Mouse (Mus musculus) embryonic facial prominence, embryonic 14.5 days (tissue): ENCODE measurements around the gene Tcf20. TPM values are rescaled to one million over a fixed set of nuclear protein-coding genes. Genes with fewer than 3 reads are reported as not detected.

Experiments used
- ATAC-seq: fragments of 200-750 bp; cut with Nextera tagmentation; 2 replicates; pipeline ENCODE4 v1.8.0; 2017; ENCODE audit warnings: low read depth, moderate number of reproducible peaks, moderate TSS enrichment
- DNase-seq: peaks from one replicate; pipeline ENCODE4 v3.0.0-alpha.2; 2015; ENCODE audit warnings: low spot score
- H3K27ac ChIP-seq: fragments of 300-500 bp; sonication (generic); replicated peaks from 2 replicates; pipeline ENCODE4 v1.5.1; 2014; ENCODE audit warnings: low read depth, mild to moderate bottlenecking, low read length, moderate library complexity
- H3K27me3 ChIP-seq: fragments of 300-500 bp; sonication (generic); replicated peaks from 2 replicates; pipeline ENCODE4 v1.6.1; 2014; ENCODE audit warnings: low read length; ENCODE audit not compliant: control insufficient read depth, insufficient read depth
- H3K36me3 ChIP-seq: fragments of 300-500 bp; sonication (generic); 2 replicates; pipeline ENCODE4 v1.6.1; 2014; ENCODE audit warnings: low read length, mixed read lengths; ENCODE audit not compliant: control insufficient read depth, insufficient read depth
- H3K4me1 ChIP-seq: fragments of 300-500 bp; sonication (generic); 2 replicates; pipeline ENCODE4 v1.6.1; 2014; ENCODE audit warnings: antibody characterized with exemption, low read length; ENCODE audit not compliant: control insufficient read depth, insufficient read depth
- H3K4me2 ChIP-seq: fragments of 300-500 bp; sonication (generic); 2 replicates; pipeline ENCODE4 v1.6.1; 2014; ENCODE audit warnings: low read depth, mild to moderate bottlenecking, low read length, moderate library complexity, mixed read lengths
- H3K4me3 ChIP-seq: fragments of 300-500 bp; sonication (generic); 2 replicates; pipeline ENCODE4 v1.5.1; 2014; ENCODE audit warnings: low read depth, mild to moderate bottlenecking, low read length
- H3K9ac ChIP-seq: fragments of 300-500 bp; sonication (generic); 2 replicates; pipeline ENCODE4 v1.6.1; 2014; ENCODE audit warnings: low read depth, mild to moderate bottlenecking, low read length, moderate library complexity, mixed read lengths
- H3K9me3 ChIP-seq: fragments of 300-500 bp; sonication (generic); 2 replicates; pipeline ENCODE4 v1.6.1; 2016; ENCODE audit warnings: low read length; ENCODE audit not compliant: control insufficient read depth
- WGBS: fragments of 180-500 bp; shearing (Covaris S2); extraction: QIAGEN DNeasy Blood & Tissue Kit; methylation state at CpG from one replicate; pipeline ENCODE4 v1.1.7; 2014; 5-methylcytosine and 5-hydroxymethylcytosine counted together
- polyA plus RNA-seq: library from polyadenylated mRNA; unstranded; fragments of >200 nt; fragmentation: Nextera tagmentation; extraction: Ambion mirVana; gene quantifications from 2 replicates; pipeline ENCODE4 v1.2.1, GENCODE M21; 2014

The Tcf20 gene
- polyA plus RNA-seq, 1 experiment from 2014 or later, result 11.3 TPM

DNA sequence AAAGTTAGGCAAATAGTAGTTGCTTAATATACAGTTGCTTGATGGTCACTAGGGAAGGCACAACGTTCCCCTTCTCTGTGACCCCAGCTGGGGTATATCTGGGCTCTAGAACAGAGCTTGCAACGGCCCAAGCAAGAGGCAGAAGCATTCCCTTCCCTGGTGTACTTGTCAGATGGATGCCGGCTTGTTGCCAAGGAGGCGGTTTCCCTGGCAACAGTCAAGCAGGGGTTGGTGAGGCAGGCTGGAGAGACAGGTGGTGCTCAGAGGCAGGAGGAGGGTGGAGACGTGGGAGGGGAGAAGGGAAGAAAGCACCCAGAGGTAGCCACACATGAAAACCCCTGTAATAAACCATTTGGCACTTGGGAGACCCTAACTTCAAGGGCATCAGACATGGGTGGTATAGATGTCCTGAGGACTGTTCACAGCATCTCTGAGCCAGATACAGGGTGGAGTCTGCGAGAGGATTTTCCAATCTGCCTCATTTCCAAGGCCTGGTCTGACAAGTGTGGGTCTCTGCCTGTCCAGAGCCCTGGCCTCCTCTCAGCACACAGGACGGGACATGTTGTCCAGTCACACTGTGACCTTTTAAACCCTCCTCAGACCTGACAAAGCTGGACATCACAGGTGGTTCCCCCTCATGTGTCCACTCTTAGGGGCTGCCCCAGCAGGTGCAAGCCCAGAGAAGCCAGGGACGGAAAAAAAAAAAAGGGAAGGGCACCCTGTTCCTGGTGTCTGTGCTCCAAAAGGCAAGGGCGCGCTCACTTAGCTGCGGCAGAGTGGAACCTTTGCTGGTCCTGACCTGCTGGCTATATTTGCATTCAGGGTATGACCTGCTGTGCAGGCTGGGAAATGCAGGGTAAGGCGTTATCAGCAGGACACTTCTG, 15.2 kb upstream of the Tcf20 start:
- H3K4me1 ChIP-seq, result 0 out of 2 replicates have a peak, but pooled peaks cover 5% of the 10 kb centered on the region
- DNase-seq (peak; percentile 79), ATAC-seq (peak; percentile 70)
- H3K9ac ChIP-seq, result no peak overlapping the region
- no peak overlapping the region for H3K27ac ChIP-seq
- no peaks in the 10 kb centered on the region for H3K27me3 ChIP-seq
- no peaks in the 10 kb centered on the region for H3K9me3 ChIP-seq
- H3K4me2 ChIP-seq, result no peak overlapping the region
- no peak overlapping the region for H3K4me3 ChIP-seq
- 53% methylated on average over 12 of the region's 12 CpGs for WGBS
- H3K36me3 ChIP-seq, result no peaks in the 10 kb centered on the region

DNA sequence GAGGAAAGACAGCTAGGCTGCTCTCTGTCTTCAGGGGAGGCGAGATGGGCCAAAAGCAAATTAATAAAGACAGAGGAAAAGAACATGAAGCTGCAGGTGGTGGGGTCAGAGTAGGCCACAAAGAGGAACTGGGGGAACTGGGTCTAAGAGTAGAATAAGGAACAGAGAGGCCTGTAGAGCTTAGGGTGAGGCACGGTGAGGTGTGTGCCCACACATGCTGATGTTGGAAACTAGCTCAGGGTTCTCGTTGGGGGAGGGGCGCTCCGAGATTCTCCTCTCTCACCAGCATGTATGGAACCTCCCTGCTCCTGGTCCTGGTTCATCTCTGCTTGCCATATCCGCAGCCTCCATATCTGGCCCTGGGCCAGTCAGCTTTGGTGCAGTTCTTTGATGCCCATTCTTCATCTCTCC, 11.1 kb upstream of the Tcf20 start:
- ATAC-seq, result no peak
- no peaks in the 10 kb centered on the region for H3K9me3 ChIP-seq
- no peak overlapping the region for H3K9ac ChIP-seq
- DNase-seq, result no peak
- no peak overlapping the region for H3K4me3 ChIP-seq
- no peak overlapping the region for H3K4me2 ChIP-seq
- WGBS, result 79% methylated on average over 4 of the region's 6 CpGs
- no peak overlapping the region for H3K27ac ChIP-seq
- H3K4me1 ChIP-seq, result peaks cover 14% of the 10 kb centered on the region
- H3K36me3 ChIP-seq, result no peaks in the 10 kb centered on the region
- no peaks in the 10 kb centered on the region for H3K27me3 ChIP-seq

DNA sequence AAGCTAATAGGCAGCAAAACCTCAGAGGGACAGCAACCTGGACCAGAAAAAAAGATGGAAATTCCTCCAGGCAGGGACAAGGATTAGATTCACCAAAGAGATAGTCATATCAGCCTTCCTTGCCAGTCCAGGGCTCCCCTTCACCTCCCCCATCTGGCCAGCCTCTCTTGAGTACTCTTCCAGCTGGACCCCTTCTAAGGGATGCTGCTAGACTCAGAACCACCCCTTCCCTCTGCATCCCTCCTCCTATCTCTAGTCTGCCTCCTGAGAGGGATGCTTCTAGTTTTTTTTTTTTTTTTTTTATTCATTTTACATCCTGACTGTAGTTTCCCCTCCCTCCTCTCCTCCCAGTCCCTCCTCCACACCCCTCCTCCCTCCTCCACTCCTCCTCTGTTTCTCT, 8.8 kb upstream of the Tcf20 start:
- Histone ChIP-seq H3K9me3 (no peaks in the 10 kb centered on the region), H3K27me3 (no peaks in the 10 kb centered on the region), H3K36me3 (no peaks in the 10 kb centered on the region), H3K4me1 (peaks cover 20% of the 10 kb centered on the region), H3K27ac (no peak overlapping the region), H3K4me2 (no peak overlapping the region), H3K9ac (no peak overlapping the region), H3K4me3 (no peak overlapping the region)
- ATAC-seq (no peak), DNase-seq (no peak)

DNA sequence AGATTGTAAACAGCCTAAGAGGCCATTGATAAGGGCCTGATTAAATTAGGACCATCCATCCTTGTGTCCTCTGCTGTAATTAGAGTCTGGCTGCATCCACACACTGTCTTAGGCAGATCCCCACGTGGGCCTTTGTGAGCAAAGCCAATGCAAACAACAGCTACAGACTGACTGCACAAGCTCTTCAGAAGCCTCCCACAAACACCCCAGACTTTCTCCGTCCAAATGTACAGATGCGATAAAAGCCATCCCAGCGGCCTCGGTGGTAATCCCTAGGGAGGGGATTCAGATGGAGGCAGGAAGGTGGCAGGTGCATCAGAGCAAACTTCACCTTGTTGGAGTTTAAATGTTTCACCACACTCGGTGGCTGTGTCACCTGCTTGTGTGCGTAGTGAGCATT, 7.6 kb upstream of the Tcf20 start:
- Histone ChIP-seq H3K9me3 (no peaks in the 10 kb centered on the region), H3K4me3 (no peak overlapping the region), H3K36me3 (no peaks in the 10 kb centered on the region), H3K27me3 (no peaks in the 10 kb centered on the region), H3K27ac (no peak overlapping the region), H3K9ac (no peak overlapping the region), H3K4me1 (peaks cover 20% of the 10 kb centered on the region), H3K4me2 (no peak overlapping the region)
- ATAC-seq (0 out of 2 replicates have a peak, but pooled peaks have one; percentile 51), DNase-seq (peak; percentile 47)
- 49% methylated on average over 7 of the region's 7 CpGs for WGBS

DNA sequence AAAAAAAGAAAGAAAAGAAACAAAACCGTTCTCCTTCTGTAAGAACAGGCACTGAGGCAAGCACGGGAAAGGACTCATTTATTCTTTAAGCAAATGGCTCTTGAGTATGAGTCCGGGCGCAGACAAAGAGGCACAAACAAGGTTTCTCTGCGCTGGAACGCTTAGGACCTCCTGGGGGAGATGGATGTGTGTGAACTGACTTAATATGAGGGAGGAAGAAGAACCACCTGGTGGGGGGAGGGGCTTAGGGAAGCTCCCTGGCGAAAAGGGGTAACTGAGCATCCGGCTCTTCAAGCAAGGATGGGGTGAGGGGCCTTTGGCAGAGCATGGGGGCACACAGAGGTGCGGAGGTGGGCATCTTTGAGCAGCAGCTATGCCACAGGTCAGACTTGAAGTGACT, 5.2 kb upstream of the Tcf20 start:
- ATAC-seq (no peak), DNase-seq (no peak)
- no peak overlapping the region for H3K9ac ChIP-seq
- H3K27me3 ChIP-seq, result no peaks in the 10 kb centered on the region
- no peak overlapping the region for H3K4me3 ChIP-seq
- no peaks in the 10 kb centered on the region for H3K9me3 ChIP-seq
- H3K4me1 ChIP-seq, result peaks cover 28% of the 10 kb centered on the region
- H3K4me2 ChIP-seq, result no peak overlapping the region
- 42% methylated on average over 9 of the region's 9 CpGs for WGBS
- no peak overlapping the region for H3K27ac ChIP-seq
- H3K36me3 ChIP-seq, result no peaks in the 10 kb centered on the region

DNA sequence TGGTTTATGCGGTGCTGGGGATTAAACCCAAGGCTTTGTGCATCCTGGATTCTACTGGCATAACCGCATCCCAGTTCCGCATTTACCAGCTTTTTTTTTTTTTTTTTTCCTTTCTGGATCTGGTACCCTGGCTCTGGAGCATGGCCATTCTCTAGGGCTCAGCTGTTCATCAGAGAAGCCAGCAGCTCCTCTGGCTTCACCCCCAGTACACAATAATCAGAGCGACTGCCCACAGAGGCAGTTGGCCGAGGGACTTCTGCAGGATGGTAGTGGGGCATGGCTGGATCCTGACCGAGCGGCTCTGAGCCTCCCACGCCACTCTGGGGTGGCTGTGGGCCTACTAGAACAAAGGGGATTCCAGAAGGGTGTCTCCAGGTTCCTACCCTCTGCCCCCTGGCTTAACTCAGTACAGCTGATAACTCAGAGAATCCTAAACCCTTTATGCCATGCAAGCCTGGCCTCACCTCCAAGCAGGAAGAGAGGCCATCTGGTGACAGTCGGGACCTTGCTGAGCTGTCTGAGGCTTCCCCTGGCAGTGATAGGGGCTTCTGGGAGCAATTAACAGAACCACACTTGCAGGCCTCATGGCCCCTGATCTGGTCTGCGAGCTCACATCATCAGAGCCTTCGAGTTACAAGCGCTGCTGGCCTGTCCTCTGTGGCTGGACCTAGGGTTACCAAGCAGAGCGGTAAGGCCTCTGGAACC, 4.6 kb upstream of the Tcf20 start:
- Histone ChIP-seq H3K9ac (no peak overlapping the region), H3K4me1 (peaks cover 25% of the 10 kb centered on the region), H3K4me2 (no peak overlapping the region), H3K4me3 (no peak overlapping the region), H3K36me3 (no peaks in the 10 kb centered on the region), H3K27me3 (0 out of 2 replicates have a peak, but pooled peaks cover under 1% of the 10 kb centered on the region), H3K27ac (no peak overlapping the region; the same call in 1 of the 2 replicates), H3K9me3 (no peaks in the 10 kb centered on the region)
- DNase-seq (no peak), ATAC-seq (no peak)
- WGBS, result 66% methylated on average over 13 of the region's 13 CpGs

DNA sequence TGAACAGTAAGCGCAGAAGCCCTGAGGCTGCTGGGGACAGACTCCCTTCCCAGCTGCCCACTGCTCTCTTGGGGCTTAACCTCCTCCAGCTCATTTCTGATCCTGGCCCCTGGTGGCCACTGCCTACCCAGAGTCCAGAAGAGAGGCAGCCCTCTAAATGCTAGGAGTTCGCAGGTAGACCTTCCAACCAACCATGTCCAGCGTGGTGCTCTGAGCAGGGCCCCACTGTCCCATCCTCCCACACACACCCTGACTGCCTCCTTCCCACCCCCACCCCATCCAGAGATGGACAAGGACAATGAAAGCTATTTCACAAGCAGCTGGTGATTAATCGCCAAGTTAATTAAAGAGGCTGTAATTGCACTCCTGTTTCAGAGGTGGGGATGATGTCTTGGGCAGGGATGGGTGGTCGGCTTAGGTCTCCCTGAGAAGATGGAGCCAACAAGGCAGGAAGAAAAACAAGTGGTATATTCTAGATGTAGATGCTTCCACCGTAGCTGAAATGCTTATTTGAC, 1.6 kb upstream of the Tcf20 start:
- WGBS, result 69% methylated on average over 6 of the region's 6 CpGs
- H3K4me2 ChIP-seq, result no peak overlapping the region
- peaks cover 40% of the 10 kb centered on the region for H3K4me1 ChIP-seq
- no peak for DNase-seq
- H3K27ac ChIP-seq, result no peak overlapping the region
- no peak overlapping the region for H3K4me3 ChIP-seq
- no peaks in the 10 kb centered on the region for H3K9me3 ChIP-seq
- no peaks in the 10 kb centered on the region for H3K36me3 ChIP-seq
- no peak for ATAC-seq
- peaks cover 8% of the 10 kb centered on the region for H3K27me3 ChIP-seq
- no peak overlapping the region for H3K9ac ChIP-seq

DNA sequence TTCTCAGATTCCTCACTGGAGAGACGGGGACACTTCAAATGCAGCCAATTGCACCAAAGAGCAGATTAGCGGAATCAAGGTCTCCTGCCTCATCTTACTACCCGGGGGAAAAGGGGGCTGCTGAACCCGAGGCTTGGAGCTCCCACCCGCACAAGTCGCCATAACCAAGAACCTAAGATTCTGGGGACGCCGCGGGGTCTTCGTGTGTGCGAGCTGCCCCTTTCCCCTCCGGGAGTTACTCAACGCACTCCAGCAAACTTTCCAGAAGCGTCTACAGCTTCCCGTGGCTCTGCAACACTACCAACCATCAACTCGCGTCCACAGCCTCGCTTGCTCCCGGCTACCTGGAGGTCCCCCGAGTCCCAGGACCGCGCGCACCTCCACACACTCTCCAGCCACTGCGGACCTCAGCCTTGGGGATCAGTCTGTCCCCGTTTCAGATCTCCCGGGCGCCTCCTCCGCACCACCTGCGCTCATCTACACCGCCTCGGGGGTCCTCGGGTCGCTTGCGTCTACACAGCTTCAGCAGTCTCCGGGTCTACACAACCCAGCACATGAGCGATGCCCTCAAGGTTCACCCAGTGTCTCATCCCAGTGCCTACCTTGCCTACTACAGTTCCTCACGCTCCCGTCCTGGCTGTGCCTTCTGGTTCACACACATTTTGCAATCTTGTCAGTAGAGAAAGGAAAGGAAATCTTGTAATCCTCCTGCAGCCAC, 499 bp downstream of the Tcf20 start:
- Histone ChIP-seq H3K4me2 (peak overlapping the region; percentile 96), H3K27me3 (peaks cover 8% of the 10 kb centered on the region), H3K9ac (peak overlapping the region; percentile 66), H3K36me3 (no peaks in the 10 kb centered on the region), H3K4me1 (peaks cover 55% of the 10 kb centered on the region), H3K27ac (no peak overlapping the region), H3K9me3 (no peaks in the 10 kb centered on the region), H3K4me3 (peak overlapping the region; percentile 48)
- DNase-seq (no peak), ATAC-seq (no peak)
- under 1% methylated on average over 37 of the region's 38 CpGs for WGBS
